Mouse (Mus musculus) cerebellum, postnatal 36 days (tissue): ENCODE measurements around the gene Pwwp2b.

Experiments used
- DNase-seq, 2 experiments: peaks; one replicate each; pipeline ENCODE4 v3.0.0; 2021 to 2022; ENCODE audit warnings: mixed read lengths in 2 of 2

Pwwp2b gene

DNA sequence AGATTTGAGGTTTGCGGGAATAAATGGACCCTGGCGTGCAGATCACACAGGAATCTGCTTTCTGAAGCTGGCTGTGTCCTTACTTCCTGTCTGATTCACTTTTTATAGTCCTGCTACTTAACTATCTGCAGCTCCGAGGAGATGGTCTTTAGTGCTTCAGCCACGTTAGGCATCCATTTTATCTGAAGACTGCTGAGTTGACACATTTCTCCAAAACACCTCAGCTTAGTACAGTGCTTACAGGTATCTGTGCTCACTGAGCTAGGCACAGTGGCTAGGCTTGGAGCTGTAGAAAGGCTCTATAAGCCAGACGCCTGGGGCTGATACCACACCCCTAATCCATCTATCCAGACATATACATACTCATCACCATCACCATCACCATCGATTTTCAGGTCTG lies 17.4 kb downstream of the Pwwp2b start:
- DNase-seq: no peak

DNA sequence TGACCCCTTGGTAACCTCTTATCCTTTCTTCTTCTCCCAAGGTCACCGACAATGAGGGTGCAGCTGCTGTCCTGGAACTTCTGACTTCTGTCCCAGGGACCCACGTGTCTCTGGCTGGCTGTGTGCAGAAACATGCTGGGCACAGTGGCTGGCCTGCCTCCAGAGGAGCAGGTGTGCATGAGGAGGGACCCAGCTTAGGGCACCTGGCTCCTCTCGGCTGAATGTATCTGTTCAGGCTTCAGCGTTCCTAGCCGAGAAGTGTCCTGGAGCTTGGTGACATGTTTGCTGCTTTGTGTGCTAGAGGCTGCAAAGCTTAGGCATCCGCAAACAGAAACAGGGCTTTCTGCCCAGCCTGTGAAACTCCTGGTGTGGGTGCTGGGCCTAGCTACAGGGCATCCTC lies 18.1 kb downstream of the Pwwp2b start:
- peak; percentile 59 to 72 for DNase-seq

DNA sequence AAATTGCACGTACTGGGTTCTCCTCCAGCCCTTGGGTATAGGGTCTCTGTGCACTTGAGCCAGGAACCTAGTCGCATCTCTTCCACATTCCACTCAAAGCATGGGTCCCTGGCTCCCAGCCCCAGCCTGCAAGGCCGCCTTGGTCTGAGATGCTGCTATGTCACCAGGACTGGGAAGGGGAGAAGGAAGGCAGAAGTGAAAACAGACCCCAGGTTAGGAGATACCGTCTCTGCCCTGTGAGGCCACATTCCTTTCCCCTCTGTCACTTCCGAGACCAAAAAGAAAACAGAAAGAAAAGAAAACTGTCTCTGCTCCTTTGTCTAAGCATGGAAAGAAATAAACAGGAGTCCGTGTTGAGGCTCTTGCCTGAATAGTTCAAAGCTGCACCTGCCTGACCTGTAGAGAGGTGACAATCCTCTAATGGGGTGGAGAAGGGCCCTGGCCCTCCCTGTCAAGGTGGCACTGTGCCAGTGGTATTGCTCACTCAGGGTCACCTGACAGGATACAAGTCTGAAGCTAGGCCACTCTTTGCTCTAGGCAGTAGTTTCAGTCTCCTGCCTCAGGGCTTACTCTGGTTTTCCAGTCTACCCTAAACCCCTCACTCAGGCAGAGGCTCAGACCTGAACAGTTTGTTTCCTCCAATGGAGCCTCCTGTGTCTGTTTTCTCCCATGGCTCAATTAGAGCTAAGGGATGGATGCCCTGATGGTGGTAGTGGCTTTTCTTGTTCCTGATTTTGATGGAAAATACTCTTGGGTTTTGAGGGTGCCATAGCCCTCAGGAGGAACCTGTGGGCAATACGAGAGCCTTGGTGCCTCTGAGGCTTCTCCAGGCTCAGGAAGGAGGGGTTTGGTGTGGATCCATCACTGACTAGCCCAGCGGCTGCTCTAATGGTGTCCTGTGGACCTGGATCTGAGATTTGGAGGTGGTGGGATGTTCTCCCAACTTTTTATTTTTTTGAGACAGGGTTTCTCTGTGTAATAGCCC lies 18.9 kb downstream of the Pwwp2b start:
- DNase-seq: peak in 1 of 2 experiments; percentile 28

DNA sequence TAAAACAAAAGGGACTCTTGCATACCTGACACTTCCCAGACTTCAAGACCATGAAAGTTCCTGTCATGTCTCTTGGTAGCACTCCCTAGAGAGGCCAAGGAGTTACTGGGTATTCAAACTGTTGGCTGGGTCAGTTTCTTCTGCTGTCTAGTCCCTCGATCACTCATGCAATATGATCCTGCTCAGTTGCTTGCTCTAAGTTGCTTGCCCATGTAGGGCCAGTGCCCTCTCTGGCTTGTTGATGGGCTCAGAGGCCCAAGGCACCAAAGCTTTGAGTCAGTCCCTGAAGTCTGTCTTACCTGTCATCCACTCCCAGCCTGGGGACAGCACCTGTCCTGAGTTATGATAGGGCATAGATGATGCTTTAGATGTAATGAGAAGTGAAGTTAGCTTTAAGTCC lies 22.5 kb downstream of the Pwwp2b start:
- no peak for DNase-seq

DNA sequence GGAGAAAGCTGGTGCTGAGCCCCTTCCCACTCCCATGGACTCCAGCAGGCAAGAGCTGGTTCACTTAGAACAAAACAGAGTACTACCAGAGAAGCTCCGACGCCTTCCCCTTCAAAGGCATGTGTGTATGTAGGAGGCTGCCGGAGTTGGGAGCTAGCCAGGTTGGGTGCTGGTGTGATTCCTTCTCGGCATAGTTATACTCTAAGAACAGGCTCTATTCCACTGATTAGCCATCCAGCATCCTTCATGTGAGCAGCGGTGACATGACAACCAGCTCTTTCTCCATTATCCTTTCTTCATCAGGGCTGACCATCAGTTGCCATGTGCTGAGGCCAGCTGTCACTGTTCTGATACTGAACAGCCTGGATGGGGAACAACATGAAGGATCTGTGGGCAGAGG lies 23.6 kb downstream of the Pwwp2b start:
- no peak for DNase-seq

DNA sequence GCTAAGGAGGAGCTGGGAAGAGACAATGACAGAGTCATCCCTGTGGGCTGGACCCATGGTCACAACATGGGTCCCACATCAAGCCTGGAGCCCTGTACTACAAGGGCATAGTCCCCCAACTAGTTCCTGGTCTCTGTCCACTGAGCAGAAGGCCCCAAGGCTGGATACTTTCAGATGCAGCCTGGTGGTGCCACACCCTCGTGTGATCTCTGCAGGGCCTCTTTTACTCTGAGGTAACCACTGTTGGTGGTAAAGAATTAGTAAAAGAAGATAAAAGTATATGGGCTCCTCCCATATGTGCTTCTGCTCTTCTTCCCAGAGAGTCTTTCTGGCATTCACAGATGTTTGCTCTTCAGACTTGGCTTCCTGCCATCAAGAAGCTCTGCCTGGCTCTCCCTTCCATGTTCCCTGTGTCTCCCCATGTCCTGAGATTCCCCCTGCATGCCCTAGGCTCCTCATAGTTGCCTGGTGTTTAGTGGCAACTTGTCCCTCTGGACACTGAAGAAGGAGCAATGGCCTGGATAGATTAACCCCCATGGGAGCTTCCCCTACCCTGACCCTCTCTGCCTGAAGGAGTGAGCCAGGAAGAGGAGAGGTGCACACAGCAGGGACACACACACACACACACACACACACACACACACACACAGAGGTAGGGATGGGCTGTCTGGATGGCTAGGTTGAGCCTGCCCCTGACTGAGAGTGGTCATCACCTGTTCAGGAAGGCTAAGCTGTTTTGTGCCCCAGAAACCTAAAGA lies 24.5 kb downstream of the Pwwp2b start:
- DNase-seq: no peak

DNA sequence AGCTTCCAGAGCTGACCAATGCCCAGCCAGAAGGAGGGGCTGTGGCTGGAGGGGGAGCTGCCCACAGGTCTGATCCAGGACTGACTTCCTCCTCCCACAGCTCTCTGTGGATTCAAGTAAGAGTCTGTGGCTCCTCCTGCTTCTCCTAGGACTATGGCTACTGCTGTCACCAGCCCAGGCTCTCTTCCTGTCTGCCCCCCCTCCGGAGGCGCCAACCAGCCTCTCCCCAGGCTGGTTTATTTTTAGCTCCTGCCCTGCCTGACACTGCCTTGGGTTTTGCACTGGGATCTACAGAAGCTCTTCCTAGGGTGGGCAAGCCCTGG lies 25.1 kb downstream of the Pwwp2b start:
- DNase-seq: no peak

DNA sequence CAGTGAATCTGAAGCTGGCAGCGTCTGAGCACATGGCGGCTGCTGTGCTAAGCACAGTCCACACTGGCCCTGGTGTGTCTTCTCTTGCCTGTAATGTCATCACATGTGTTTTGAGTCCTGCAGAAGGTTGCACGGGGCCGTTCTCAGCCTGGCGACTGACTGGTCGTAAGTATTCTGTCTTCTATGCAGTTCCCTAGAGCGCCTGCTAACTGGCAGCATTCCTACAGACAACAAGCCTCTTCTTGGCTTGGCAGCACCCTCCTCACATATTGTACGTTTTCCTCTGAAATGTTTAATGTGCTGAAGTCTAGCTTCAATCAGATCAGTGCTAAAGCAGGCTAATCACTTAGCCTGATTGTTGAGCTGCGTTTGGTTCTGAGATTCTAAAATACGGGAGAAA lies 27.3 kb downstream of the Pwwp2b start:
- DNase-seq: no peak

DNA sequence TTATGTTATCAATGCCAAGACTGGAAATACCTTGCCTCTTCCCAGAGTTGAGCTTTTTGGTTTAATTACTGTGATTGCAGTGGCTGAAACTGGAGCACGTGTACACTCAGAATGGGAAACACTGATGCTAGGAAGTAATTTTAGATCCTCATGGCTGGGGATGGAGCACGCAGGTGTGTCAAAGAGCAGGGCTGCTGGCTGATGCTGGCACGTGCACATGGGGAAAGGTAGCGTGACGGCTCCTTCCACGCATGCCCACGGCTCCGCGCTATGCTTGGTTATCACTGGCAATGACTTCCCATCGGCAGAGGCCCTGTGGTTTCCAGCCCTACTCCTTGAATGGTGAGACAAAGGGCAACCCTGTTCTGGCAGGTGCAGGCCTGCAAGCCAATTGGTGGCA lies 27.9 kb downstream of the Pwwp2b start:
- DNase-seq: no peak

DNA sequence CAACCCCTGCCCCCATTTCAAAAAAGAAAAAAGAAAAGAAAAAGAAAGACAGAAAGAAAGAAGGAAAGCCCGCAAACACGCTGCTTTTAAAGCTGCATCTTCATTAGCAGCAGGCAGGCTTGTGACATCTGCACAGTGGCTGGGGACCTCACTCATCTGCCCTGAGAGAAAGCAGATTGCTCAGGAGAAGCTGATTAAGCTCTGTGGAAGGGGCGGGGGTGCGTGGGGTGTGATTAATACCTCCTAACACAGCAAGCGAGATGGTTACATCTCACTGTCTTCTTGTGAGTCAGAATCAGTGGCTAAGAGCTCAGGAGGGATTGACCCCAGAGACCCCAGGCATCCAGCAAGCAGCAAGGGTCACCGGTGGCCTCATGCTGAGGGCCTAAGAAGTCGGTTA lies 29.3 kb downstream of the Pwwp2b start:
- DNase-seq: no peak

DNA sequence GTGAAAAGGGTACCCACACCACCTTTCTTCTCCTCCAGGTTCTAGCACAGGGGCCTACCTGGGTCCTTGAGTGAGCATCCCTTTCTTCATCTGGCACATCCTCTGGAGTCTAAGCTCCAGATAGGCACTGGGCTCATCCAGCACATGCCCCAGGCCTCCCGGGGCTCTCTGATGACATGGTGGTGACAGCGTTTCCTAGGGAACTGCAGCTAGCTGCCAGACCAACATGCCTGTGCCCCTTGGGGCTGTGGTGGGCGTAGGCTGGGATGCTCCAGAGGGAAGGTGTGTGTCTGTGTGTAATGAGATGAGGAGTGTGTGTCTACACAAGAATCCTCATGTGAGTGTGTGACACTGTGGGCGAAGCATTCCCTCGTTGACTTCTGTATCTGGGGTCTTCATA lies 31.3 kb downstream of the Pwwp2b start:
- DNase-seq: no peak

DNA sequence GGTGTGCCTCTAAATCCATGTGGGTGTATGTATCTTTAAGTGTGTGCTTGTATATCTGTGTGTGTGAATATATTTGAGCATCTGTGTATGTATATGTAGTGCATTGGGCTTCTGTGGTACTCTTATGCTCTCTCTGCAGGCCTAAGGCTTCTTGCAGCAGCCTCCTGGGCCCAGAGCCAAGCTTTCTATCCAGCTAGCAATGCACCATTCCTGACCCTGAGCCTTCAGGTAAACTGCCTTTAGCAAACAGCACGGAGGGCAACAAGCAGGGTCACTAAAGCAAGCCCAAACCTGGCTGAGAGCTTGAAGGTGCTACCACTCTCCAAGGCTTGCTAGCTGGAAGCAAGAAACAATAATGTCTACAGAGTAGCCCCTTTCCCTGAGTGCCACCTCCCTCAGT lies 31.8 kb downstream of the Pwwp2b start:
- DNase-seq: no peak

DNA sequence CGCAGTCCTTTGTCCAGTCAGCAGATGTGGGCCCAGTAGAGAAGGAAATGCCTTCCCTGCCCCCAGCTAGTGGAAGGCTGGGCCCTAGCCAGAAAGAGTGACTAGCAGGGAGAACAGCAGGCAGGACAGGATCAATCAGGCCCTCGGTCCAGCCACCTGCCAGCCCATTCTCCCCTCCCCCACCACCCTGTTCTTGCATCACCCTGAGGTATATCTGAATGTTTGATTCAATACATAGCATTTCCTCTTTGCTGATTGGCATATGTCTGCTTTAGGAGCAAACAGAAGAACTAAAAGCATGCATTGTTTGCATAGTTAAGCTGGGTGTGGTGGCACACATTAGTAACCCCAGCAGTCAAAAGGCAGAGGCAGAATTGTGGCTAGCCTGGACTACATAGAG lies 32.9 kb downstream of the Pwwp2b start:
- DNase-seq: no peak

DNA sequence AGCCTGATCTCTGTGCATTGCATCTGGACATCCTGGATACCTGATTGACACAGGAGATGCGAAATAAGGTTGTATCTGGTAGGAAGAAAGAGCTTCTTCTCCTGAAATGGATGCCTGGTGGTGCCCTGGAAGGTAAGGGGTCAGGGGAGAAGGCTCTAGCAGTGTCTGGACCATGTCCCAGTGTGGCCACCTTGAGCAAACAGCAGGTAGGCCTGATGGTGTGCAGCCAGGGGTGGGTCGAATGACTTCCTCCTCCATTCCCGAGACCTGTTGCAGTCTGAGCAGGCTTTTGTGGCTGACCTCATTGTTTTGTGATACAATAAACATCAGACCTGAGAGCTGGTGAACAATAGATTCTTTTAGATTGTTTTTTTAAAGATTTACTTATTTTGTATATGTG lies 33.8 kb downstream of the Pwwp2b start:
- DNase-seq: no peak

DNA sequence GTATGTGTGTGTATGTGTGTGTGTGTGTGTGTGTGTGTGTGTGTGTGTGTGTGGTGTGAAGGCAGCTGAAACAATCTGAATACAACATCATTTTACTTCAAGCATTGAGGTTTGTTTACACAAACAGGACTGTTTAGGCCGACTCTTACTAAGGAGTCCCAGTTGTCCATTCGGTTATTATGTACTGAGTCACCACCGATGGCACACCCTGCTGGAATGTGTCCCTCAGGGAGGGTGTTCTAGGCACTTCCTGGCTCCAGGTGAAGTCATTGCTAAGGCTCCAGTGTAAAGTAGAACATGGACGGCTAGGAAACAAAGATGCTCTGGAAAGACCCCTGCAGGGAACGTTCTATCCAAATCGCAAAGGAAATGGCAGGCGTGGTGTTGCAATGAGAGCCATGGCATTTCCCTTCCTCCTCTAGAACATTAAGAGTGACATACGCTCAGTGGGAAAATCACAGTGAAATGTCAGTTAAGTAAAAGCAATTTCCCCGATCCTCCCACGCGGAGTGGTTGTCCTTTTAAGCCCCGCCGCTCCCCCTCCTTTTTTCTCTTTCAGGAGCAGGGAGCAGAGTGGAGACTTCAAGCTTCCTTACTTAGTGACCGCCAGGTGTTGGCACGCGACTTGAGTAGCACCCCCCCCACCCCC lies 37.1 kb downstream of the Pwwp2b start:
- DNase-seq: no peak

DNA sequence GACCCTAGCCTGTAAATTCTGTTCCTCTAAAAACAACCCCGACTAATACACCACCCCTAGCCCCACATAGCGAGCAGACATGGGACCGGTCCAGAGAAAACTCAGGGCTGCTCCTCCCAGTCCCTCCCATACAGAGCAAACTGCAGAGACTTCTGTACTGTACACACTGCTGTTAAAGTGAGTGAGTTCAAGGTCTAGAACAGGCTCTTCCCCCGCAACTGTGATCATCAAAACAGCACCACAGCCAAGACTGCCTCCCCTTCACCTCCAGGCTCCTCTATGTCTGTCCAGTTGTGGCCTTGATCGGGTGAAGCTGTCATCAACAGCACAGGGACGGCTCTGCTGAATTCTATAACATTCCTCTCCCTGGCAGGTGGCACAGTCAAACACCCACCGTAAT lies 40.3 kb downstream of the Pwwp2b start:
- DNase-seq: no peak

DNA sequence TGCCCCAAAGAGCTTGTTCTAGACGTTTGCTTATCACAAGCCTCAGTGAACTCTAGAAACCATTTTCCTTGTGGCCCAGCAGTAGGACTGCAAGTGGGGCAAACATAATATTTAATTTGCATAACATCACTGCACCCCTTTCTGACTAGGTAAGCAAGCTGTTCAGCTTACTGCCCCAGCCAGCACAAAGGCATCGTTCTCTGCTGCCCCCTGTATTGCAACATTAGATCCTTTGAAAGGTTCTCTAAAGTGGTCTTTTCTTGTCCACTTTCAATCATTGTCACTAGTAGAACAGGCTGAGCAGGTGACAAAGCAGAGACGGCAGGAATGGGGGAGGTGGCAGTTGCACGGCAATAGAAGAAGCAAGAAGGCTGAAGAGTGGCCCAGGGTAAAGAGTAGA lies 45.1 kb downstream of the Pwwp2b start:
- DNase-seq: no peak

DNA sequence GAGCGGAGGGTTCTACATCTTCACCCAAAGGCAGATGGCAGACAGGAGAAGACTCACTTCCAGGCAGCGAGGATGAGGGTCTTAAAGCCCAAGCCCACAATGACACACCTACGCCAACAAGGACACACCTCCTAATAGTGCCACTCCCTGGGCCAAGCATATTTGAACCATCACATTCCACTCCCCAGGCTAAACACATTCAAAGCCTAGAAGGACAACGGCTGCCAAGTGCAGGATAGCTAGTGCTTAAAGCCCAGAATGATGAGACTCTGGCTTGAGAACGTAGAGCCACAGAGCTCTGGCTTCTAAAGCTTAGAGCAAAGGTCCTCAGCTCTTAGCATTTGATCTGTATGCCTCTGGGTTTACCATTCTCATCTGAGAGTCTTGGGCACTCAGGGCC lies 45.8 kb downstream of the Pwwp2b start:
- no peak for DNase-seq

DNA sequence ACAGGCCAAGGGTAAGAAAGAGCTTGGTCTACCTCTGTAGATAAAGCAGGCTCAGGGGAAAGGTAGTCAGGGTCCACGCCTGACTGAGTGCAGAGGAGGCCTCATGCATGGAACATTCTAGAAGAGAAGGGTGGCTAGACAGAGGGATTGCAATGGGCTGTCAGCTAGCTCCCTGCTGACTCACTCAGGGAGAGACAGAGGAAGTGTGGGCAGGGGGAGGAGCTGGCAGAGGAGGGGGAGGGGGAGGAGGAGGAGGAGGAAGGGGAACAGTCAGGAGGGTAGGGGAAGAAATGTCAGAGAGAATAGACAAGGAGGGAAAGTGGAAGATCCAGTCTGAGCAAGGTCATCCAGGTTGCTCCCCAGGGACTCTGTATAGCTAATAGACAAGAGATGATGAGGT lies 47.4 kb downstream of the Pwwp2b start:
- DNase-seq: no peak

DNA sequence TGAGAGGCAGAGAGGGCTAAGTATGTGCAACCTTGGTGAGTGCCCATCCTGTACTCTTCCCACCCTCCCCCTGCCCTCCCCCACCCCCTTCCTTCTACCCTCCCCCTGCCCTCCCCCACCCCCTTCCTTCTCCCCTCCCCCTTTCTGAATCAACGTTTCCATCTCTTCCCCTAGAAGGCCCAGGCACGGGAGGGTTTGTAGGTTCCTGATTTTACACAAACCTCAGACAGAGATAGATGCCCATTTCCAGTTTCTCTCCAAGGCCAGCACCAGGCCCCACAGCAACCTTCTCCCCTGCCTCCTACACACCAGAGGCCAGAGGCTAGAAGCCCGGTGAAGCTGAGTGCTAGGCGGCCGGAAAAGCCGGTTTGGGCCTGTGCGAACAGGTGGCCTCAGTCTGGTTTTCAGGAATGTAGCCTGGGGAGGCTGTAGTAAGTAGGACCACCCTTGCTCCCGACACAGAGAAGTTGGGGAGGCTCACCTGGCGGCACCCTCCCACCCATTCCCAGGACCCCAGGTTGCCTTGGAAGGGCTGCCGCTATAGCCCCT lies 48.3 kb downstream of the Pwwp2b start:
- no peak for DNase-seq

DNA sequence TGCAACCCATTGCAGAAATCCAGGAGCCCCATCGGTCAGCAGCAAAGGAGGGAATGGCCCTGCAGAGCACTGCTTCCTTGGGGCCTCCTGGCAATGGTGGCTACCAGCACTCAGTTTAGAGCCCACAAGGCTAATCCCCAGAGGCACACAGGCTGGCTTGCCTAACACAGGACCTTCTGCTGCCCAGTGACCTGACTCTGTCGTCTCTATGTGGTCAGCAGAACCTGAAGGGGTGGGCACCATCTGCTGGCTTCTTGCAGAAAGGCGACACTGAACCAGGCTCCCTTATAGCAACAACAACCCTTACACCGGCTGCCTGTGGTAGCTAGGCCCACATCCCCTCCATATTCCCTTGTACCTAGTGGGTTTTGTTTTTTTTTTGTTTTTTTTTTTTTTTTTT lies 50.2 kb downstream of the Pwwp2b start:
- no peak for DNase-seq

DNA sequence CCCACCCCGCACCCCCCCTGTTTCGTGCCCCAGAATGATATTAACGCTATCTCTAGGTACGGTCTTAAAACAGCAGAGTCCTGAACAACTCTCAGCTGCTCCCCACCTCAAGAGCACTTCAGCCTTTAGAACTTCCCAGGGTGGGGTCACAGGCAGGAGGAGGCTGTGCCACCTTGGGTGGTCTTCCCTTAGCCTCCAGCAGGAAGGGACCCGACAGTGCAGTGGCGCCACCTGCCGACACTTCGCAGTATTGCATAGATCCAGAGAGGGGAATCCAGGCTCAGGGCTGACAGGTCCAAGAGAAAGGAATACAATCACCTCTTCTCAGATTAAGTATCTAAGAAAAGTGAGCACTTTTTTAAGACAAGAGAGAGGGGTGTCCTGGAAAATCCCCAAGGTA lies 51.1 kb downstream of the Pwwp2b start:
- peak; percentile 88 to 93 for DNase-seq

DNA sequence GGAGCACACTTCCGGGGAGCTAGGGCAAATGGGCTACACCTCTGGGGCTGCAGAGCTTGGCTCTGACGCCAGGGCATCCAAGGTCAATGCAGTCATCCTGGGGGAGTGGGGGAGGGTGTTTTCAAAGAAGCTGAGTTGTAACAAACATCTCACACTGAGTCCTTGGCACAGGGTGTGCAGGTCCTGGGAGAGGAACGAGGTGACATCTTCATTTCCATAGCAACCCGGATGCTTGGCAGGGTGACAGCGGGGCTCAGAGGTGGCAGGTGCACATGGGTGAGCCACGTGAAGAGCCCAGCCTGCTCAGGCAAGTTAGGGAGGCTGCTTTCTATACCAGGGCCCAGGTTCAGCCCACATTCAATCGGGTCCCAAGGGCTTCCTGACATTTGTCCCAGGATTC lies 52.1 kb downstream of the Pwwp2b start:
- DNase-seq: peak; percentile 93 to 94

DNA sequence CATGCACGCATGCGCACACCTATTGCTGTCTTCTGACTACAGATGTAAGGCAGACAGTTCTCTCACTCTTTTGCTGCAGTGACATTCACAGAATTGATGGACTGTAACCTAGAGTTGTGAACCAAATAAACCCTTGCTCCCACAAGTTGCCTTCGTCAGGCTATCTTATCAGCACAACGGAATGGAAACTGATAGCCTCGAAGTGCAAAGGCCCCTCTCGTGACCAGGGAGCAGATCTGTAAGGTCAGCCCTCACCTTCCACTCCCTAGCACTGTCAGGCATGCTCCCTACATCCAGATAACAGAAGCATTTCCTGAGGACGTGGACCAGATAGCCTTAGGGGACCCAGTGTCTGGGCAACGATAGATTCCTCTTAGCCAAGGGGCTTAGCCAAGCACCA lies 53.2 kb downstream of the Pwwp2b start:
- DNase-seq: no peak
